Mouse (Mus musculus) kidney, embryonic 15.5 days (tissue): ENCODE data around the gene Opcml. TPM values are rescaled to one million over a fixed set of nuclear protein-coding genes. Genes with fewer than 3 reads are reported as not detected.

Experiments used
- ATAC-seq: fragments of 200-750 bp; cut with Nextera tagmentation; replicated peaks from 2 replicates; pipeline ENCODE4 v1.8.0; 2017; ENCODE audit warnings: moderate TSS enrichment; ENCODE audit not compliant: low FRiP score
- H3K27ac ChIP-seq: fragments of 300-500 bp; sonication (generic); 2 replicates; pipeline ENCODE4 v1.5.1; 2015; ENCODE audit warnings: mild to moderate bottlenecking, inconsistent platforms
- H3K27me3 ChIP-seq: fragments of 300-500 bp; sonication (generic); 2 replicates; pipeline ENCODE4 v1.6.1; 2015; ENCODE audit warnings: inconsistent platforms
- H3K36me3 ChIP-seq: fragments of 300-500 bp; sonication (generic); 2 replicates; pipeline ENCODE4 v1.6.1; 2015; ENCODE audit warnings: inconsistent platforms
- H3K4me1 ChIP-seq: fragments of 300-500 bp; sonication (generic); 2 replicates; pipeline ENCODE4 v1.6.1; 2015; ENCODE audit warnings: inconsistent platforms
- H3K4me2 ChIP-seq: fragments of 300-500 bp; sonication (generic); 2 replicates; pipeline ENCODE4 v1.6.1; 2015; ENCODE audit warnings: moderate library complexity, mild to moderate bottlenecking, inconsistent platforms
- H3K4me3 ChIP-seq: fragments of 300-500 bp; sonication (generic); replicated peaks from 2 replicates; pipeline ENCODE4 v1.5.1; 2015; ENCODE audit warnings: mild to moderate bottlenecking, inconsistent platforms
- H3K9ac ChIP-seq: fragments of 300-500 bp; sonication (generic); 2 replicates; pipeline ENCODE4 v1.6.1; 2015; ENCODE audit warnings: mild to moderate bottlenecking, inconsistent platforms
- H3K9me3 ChIP-seq: fragments of 300-500 bp; sonication (generic); replicated peaks from 2 replicates; pipeline ENCODE4 v1.6.1; 2016; ENCODE audit warnings: inconsistent platforms
- WGBS: fragments of 180-500 bp; shearing (Covaris S2); methylation state at CpG from one replicate; pipeline ENCODE4 v1.1.7; 2015; ENCODE audit warnings: mixed read lengths; 5-methylcytosine and 5-hydroxymethylcytosine counted together
- polyA plus RNA-seq: library from polyadenylated mRNA; unstranded; fragments of >200 nt; fragmentation: Nextera tagmentation; extraction: Ambion mirVana; gene quantifications from 2 replicates; pipeline ENCODE4 v1.2.1, GENCODE M21; 2015

Opcml gene
- polyA plus RNA-seq, 1 experiment from 2014 or later: 1.5 TPM

DNA sequence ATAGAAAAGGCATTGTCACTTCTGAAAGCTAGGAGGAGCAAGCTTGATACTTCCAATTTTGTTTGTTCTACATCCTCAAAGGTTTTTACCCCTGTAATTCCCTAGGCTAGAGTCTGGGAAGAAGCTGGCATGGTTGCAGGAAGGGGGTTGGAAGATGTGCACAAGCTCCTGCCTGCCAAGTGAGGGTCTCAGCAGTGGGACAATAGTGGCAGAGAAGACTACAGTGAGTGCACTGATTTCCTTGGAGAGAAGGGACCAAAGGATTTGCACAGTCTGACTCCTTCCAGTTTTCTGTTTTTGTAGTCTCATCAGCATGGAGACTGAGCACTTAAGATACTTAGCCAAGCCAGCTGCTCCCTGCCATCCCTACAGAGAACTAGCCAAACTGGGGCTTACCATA, 177.7 kb downstream of the Opcml start:
- H3K9ac ChIP-seq: no peak overlapping the region
- H3K4me1 ChIP-seq: no peaks in the 10 kb centered on the region
- no peak overlapping the region for H3K27ac ChIP-seq
- no peak for ATAC-seq
- H3K9me3 ChIP-seq: no peaks in the 10 kb centered on the region
- H3K4me2 ChIP-seq: no peak overlapping the region
- H3K36me3 ChIP-seq: no peaks in the 10 kb centered on the region
- H3K4me3 ChIP-seq: no peak overlapping the region
- H3K27me3 ChIP-seq: no peaks in the 10 kb centered on the region

DNA sequence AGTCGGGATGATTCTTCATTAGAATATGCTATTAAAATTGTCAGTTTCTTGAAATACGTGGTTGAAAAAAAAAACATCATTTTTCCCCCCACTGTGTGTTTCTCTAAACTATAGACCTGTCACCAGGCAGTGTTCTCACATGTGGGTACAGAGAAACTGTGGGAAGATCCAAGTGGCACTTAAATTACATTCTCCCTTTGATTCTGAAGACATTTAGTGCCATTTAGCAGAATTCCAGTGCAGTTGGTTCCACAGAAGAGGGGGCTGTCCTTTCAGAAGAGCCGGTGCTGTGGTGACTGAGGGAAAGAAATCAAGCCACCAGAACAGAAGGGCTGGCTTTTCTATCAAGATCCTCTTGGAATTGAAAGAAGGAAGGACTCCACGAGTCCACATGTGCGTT, 181.7 kb downstream of the Opcml start:
- no peaks in the 10 kb centered on the region for H3K9me3 ChIP-seq
- no peak overlapping the region for H3K4me3 ChIP-seq
- ATAC-seq: no peak
- H3K36me3 ChIP-seq: no peaks in the 10 kb centered on the region
- WGBS: 56% methylated on average over 5 of the region's 5 CpGs
- no peak overlapping the region for H3K4me2 ChIP-seq
- H3K27me3 ChIP-seq: no peaks in the 10 kb centered on the region
- no peak overlapping the region for H3K27ac ChIP-seq
- no peaks in the 10 kb centered on the region for H3K4me1 ChIP-seq
- H3K9ac ChIP-seq: no peak overlapping the region

DNA sequence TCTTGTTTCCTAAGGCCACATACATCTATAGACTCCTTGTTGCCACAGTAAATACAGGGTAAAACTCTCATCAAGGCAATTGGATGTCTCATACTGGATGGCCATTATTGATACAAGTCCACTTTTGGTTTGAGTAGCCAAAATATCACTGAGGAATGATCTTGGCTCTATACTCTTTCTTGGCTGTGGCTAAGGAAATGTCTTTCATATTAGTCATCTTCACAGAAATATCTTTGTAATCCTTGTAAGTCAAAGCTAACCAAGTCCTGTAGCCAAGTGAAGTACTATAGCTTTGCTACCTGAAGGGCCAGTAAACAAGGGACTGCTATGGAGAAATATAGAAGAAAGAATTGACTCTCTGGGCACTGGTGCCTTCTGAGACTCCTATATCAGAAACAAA, 192.0 kb downstream of the Opcml start:
- no peaks in the 10 kb centered on the region for H3K36me3 ChIP-seq
- no peak overlapping the region for H3K4me2 ChIP-seq
- ATAC-seq: no peak

DNA sequence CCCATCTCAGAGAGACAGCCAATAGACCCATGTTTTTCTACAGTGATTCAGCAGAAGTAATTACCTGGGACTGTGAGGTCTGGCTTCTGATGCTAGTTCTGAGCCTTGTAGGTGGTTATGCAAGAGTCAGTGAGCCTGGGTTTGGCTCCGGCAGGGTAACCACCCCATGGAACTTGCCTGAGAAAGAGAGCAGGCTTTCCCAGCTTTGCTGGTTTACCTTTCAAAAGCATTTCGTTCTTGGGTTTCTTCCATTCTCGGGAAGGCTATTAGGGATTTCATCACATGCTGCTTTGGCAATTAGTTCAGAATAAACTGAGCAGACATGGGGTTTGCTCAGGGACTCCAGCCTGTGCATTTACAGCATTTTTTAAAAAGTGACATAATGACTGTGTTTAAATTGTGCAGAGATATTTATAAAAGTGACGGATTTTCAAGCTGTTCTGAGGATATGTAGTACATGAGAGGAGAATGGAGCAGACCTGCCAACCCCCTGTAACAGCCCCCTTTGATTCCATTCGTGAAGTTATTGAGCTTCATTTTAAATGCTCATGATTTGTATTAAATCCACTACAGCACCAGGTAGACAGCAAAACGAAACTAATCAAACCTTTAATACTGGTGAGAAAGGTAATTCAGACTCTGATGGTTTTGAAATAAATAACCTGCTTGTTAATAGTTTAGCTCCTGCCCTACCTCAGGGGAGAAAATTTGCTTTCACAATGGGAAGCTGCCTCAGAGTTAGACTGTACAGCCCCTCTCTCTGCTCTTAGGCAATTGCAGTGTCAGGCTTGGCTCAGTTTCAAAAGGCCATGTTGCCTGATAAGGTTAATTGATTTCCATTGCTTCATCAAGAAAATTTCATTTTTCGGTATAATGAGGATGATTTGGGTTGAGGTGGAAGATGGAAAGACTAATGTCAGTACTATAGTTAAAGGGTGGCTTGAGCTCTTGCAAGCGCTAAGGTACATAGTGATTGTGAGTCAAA, 196.3 kb downstream of the Opcml start:
- Histone ChIP-seq H3K9ac (no peak overlapping the region), H3K4me1 (no peaks in the 10 kb centered on the region), H3K36me3 (no peaks in the 10 kb centered on the region), H3K27ac (no peak overlapping the region), H3K4me3 (no peak overlapping the region), H3K27me3 (no peaks in the 10 kb centered on the region), H3K9me3 (no peaks in the 10 kb centered on the region), H3K4me2 (no peak overlapping the region)
- 83% methylated on average over 8 of the region's 8 CpGs for WGBS
- ATAC-seq: no peak

More for the DNA sequence above, 192.0 kb downstream of the Opcml start:
- H3K4me3 ChIP-seq: no peak overlapping the region
- no peaks in the 10 kb centered on the region for H3K4me1 ChIP-seq
- no peaks in the 10 kb centered on the region for H3K9me3 ChIP-seq
- no peak overlapping the region for H3K9ac ChIP-seq
- H3K27ac ChIP-seq: no peak overlapping the region
- no peaks in the 10 kb centered on the region for H3K27me3 ChIP-seq

DNA sequence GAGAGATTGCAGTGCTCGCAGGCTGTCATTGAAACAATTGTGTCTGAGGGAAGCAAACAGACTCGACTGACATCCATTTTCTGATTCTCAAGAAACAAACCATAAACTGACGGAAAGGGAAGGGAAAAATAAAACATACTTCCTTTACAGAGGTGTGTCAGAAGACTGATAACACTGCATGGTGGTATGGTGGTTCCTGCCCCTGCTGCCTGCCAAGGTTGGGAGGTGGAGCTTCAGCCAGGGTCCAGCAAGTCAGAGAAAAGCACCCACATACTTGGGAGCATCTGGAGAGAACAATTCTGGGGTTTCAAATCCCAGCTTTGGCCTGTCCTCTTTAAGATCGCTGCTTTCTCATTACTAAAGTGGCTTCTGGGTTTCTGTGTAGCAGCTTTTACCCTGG, 201.0 kb downstream of the Opcml start:
- 75% methylated on average over 4 of the region's 4 CpGs for WGBS

DNA sequence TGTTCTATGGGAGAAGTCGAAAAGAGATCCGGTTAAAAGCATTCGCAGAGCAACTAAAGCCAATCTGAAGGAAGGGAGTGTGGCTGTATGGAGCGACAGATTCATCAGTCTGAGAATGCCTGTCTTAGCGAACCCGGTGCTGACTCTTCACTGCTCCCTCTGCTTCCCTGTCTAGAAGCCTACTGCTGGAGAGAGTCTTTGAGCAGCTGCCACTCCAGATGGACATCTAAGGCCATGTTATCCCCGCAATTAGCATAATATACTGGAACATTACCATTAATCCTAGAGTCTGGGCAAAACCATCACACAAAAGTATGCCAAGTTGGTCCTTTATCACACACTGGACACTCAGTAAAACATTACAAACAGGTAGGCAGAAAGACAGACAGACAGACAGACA, 206.0 kb downstream of the Opcml start:
- no peaks in the 10 kb centered on the region for H3K36me3 ChIP-seq
- no peak overlapping the region for H3K9ac ChIP-seq
- no peak overlapping the region for H3K4me3 ChIP-seq
- H3K4me1 ChIP-seq: no peaks in the 10 kb centered on the region
- H3K4me2 ChIP-seq: no peak overlapping the region
- H3K27ac ChIP-seq: no peak overlapping the region
- H3K9me3 ChIP-seq: no peaks in the 10 kb centered on the region
- no peaks in the 10 kb centered on the region for H3K27me3 ChIP-seq
- no peak for ATAC-seq
- WGBS: 88% methylated on average over 7 of the region's 7 CpGs

More for the DNA sequence above, 201.0 kb downstream of the Opcml start:
- Histone ChIP-seq H3K4me1 (no peaks in the 10 kb centered on the region), H3K36me3 (no peaks in the 10 kb centered on the region), H3K4me3 (no peak overlapping the region), H3K4me2 (no peak overlapping the region), H3K9me3 (no peaks in the 10 kb centered on the region), H3K9ac (no peak overlapping the region), H3K27me3 (no peaks in the 10 kb centered on the region), H3K27ac (no peak overlapping the region)
- ATAC-seq: no peak

DNA sequence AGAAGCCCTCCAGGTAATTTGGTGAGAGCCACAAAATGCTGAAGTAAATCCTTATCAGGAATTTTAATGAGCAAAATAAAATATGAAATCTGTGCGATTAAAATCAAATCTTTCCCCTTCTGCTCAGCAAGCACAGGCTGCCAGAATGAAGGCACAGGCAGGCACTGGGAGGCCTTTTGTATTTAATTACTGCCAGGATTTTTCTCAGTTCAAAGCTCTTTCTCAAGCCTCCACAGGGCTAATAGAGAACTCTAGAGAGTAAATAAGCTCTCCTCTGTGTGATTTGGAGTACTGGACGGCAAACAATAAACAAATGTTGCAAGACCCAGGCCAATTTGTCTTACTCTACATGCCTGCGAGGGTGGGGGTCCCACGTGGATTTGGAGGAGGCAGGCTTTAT, 208.2 kb downstream of the Opcml start:
- no peaks in the 10 kb centered on the region for H3K36me3 ChIP-seq
- H3K4me3 ChIP-seq: no peak overlapping the region
- no peak overlapping the region for H3K4me2 ChIP-seq
- no peaks in the 10 kb centered on the region for H3K4me1 ChIP-seq
- H3K27me3 ChIP-seq: no peaks in the 10 kb centered on the region
- no peak for ATAC-seq
- no peak overlapping the region for H3K9ac ChIP-seq
- 60% methylated on average over 4 of the region's 4 CpGs for WGBS
- H3K9me3 ChIP-seq: no peaks in the 10 kb centered on the region
- H3K27ac ChIP-seq: no peak overlapping the region

DNA sequence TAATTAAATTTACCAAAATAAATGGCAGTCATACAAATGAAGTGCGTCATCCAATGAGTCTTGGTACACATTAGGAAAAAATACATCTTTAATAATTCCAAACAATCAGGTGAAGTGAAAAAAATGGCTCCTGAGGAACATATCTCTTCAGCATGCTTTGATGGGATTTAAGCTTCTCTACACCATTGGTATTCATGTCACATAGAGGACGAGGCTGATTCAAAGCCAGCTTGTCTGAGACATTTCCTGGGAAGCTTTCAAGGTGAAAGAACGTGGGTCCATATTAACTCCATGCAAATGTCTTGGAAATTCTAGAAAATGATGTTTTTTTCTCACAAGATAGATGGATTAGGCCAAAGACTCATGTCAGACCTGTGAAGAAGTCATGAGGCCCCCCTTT, 212.6 kb downstream of the Opcml start:
- Histone ChIP-seq H3K27ac (no peak overlapping the region), H3K9me3 (no peaks in the 10 kb centered on the region), H3K4me1 (no peaks in the 10 kb centered on the region), H3K36me3 (no peaks in the 10 kb centered on the region), H3K4me3 (no peak overlapping the region), H3K9ac (no peak overlapping the region), H3K27me3 (no peaks in the 10 kb centered on the region), H3K4me2 (no peak overlapping the region)
- 75% methylated on average over 3 of the region's 3 CpGs for WGBS
- no peak for ATAC-seq

DNA sequence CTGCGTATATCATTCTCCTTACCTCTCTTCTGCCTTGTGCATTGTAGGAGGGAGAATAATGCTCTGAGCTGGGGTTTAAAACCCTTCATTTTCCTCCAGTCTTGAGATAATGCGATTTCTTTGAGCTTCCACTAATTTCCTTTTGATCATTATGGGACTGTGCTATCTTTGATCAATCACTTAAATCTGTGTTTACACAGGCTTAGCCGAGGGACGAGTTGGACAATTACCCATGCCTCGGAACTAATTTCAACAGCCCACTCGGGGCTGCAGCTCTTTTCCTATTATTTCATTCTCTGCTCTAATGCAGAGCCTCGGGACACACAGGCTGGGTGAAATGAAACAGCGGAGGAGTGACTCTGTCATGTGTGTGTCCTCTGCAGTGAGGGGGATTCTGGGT, 220.9 kb downstream of the Opcml start:
- Histone ChIP-seq H3K36me3 (no peaks in the 10 kb centered on the region), H3K4me2 (no peak overlapping the region), H3K9ac (no peak overlapping the region), H3K4me1 (no peaks in the 10 kb centered on the region), H3K27me3 (no peaks in the 10 kb centered on the region), H3K27ac (no peak overlapping the region), H3K4me3 (no peak overlapping the region), H3K9me3 (no peaks in the 10 kb centered on the region)
- 34% methylated on average over 8 of the region's 8 CpGs for WGBS
- ATAC-seq: no peak

DNA sequence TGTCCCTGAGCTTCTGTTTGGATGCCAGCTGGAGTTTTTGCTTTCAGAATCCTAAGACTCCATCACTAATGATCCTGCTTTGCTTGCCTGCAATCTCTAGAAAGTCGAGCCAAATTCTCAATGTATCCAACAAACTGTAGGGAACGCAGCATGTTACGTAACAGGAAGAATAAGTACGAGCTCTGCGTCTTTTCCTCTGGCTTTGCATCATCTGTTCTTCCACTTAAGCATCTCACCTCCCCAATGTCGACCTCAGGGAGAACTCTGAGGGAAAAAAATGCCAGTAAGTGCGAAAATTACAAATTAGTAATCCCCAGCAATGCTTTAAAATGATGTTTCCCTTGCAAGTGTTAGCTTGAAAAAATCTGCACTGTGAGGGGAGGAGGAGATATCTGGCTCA, 222.1 kb downstream of the Opcml start:
- no peak overlapping the region for H3K9ac ChIP-seq
- no peak overlapping the region for H3K4me2 ChIP-seq
- no peak overlapping the region for H3K27ac ChIP-seq
- no peaks in the 10 kb centered on the region for H3K9me3 ChIP-seq
- no peak for ATAC-seq
- no peaks in the 10 kb centered on the region for H3K27me3 ChIP-seq
- no peaks in the 10 kb centered on the region for H3K4me1 ChIP-seq
- no peak overlapping the region for H3K4me3 ChIP-seq
- 76% methylated on average over 7 of the region's 7 CpGs for WGBS
- H3K36me3 ChIP-seq: no peaks in the 10 kb centered on the region

DNA sequence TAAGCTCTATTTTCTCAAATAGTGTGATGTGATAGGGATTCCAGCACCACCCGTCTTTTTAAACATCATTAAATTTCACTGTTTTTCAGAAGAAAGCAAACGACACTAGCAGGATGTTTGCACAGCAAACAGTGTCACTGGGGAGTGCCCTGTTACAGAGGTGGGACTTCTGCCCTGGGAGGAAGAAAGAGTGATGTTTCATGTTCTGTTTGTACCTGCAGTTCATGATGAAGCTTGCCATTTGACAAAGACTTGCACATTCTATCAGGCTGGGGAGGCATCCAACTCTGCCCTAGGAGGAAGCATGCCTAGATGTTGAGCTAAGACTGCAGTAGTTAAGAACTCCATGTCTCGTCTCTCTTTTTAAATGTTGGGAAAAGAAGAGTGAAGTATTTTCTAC, 222.6 kb downstream of the Opcml start:
- Histone ChIP-seq H3K27me3 (no peaks in the 10 kb centered on the region), H3K4me2 (no peak overlapping the region), H3K9ac (no peak overlapping the region)

DNA sequence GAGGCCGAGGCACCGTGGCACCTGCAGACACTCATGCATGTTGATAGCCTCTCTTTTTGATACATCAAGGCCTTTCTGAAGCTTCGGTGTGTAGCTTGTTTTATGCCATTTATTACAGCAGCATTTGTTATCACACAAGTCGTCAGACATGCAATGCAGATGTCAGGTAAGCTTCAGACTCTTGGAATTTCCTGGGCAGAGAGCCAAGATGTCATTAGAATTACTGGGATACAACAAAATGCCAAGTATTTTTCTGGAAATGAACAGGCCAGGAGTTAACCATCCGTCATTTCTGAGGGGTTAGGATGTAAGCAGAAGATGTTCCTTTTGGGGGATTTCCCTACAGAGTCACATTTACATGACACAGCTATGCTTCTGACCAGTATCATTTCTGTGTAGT, 237.6 kb downstream of the Opcml start:
- H3K36me3 ChIP-seq: no peaks in the 10 kb centered on the region
- no peak overlapping the region for H3K4me3 ChIP-seq
- H3K27ac ChIP-seq: no peak overlapping the region
- 47% methylated on average over 5 of the region's 5 CpGs for WGBS
- no peaks in the 10 kb centered on the region for H3K27me3 ChIP-seq
- no peak for ATAC-seq
- H3K9ac ChIP-seq: no peak overlapping the region
- H3K4me2 ChIP-seq: no peak overlapping the region
- no peaks in the 10 kb centered on the region for H3K4me1 ChIP-seq
- H3K9me3 ChIP-seq: no peaks in the 10 kb centered on the region

More for the DNA sequence above, 222.6 kb downstream of the Opcml start:
- no peaks in the 10 kb centered on the region for H3K4me1 ChIP-seq
- no peaks in the 10 kb centered on the region for H3K9me3 ChIP-seq
- H3K36me3 ChIP-seq: no peaks in the 10 kb centered on the region
- no peak overlapping the region for H3K4me3 ChIP-seq
- ATAC-seq: no peak
- H3K27ac ChIP-seq: no peak overlapping the region
- WGBS: 29% methylated on average over 3 of the region's 3 CpGs
